Mouse (Mus musculus) layer of hippocampus, adult 9-11 months (tissue): ENCODE measurements around the gene Olfr714.
"Not testable (repeated sequence)": the region's sequence is repeated elsewhere in the genome, so short reads cannot be mapped to it uniquely, and the experiment has no call there.

Experiments
- DNase-seq: peaks from one replicate; pipeline ENCODE4 v3.0.0; 2022

Olfr714 gene

GRCm38 (mm10) chr7:107070681-107071080, at the start of gene Olfr714:
Olfr714 (plus strand) TSS chr7:107070981.
- DNase-seq = no peak

- no peak for DNase-seq
These were observed 39.9 kb upstream of the Olfr714 start, which contains the start of gene Olfr713 for GRCm38 (mm10) chr7:107030874-107031273. Olfr713 (plus strand) TSS chr7:107031174.

DNA sequence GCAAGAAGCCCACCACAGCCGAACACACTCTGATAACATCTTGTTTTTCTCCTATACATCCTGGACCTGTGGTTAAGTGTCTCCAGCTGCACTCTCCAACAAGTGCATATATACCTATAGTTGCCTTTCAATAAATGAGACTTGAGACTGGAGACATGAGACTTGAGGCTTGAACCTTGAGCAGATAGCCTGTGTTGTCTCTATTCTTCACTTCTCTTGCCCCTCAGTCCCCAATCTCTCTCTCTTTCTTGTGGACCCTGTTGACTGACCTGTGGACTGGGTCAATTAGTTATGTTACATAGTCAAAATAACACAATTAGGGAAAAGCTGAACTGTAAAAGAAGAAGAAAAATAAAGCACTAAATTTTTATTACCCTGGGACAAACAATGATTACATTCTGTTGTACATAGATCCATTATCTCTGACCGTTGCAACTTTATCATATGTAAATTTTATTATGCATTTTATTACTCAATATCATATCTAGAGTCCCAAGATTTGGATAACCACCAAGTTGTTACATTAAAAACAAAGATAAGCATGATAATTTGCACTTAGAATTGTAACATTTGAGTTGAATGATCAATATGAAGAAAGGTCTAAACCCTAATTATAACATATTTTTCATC, 30.7 kb upstream of the Olfr714 start:
- no peak for DNase-seq

DNA sequence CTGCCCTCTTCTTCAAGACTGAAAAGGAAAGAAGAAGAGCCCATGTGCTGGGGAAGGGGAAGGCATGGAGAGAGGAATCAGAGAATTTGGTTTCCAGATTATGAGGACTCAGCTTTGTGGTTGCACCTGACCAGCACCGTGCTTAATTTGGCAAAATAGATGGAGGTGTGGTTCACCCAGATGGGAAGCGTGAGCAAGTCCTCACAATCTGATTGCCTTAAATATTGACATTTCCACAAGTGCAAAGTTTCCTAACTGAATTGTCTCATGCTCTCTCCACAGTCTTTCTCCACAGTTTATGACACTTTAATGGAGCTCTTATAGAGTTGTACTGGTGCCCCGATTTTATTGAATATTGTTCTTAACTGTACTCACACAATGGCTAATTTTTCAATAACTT, 27.6 kb upstream of the Olfr714 start:
- no peak for DNase-seq

DNA sequence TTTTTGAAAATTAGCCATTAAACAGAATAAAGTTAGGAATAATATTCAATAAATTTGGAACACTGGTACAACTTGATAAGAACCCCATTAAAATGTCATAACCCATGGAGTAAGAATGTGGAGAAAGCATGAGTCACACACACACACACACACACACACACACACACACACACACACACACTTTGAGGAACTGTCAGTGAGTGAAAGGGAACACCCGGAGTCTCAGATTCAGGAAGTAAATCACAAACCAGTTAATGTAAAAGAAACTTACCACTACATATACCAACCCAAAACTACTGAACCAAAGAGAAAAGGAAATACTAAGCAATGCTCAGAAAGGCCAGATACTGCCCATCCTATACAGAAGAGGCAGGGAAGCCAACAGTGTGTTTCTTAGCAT, 26.4 kb upstream of the Olfr714 start:
- no peak for DNase-seq

DNA sequence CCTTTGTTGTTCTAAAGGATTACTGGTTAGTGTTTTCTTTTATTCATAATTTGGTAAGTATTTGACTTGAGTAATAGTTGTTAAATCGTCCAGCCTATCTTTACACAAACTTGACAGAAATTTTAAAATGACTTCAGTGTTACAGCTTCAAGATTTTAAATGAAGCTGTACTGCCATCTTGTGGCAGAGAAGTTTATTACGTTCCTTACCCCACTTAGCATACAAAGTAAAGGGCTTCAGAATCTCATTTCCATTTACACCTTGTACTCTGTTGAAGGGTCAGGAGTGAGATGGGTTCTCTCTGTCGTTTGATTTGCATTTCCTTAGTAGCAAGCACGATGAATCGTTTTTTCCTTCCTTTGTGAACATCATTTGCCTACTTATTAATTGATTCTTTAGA, 24.9 kb upstream of the Olfr714 start:
- DNase-seq = peak; percentile 4

GRCm38 (mm10) chr7:107047578-107047977, 23.2 kb upstream of the Olfr714 start:
- no peak for DNase-seq

GRCm38 (mm10) chr7:107092920-107093319, 22.1 kb downstream of the Olfr714 start, which contains the start of gene Olfr17:
Olfr17 (plus strand) TSS chr7:107093220.
- DNase-seq = no peak

DNA sequence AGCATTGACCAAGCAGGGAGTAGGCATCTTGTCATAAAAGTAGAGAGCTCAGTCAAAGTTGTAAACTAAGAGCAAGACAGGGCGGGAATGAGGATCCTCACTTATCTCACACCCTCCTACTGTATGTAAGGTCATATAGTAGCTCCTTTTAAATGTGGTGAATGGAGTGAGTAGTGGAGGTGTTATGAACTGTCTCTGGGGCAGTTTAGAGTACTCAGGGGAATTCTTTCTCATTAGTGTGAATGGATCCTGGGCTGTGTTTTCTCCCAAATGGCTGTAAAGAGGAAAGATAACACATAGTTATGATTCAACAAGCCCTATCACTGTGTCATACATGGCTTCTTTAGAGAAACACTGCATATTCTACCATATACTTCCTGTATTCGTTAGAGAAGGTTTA, 39.5 kb downstream of the Olfr714 start, which contains the start of gene Olfr715b:
TSS of gene Olfr715b (minus strand) at position 101 of the 400 bp plus-strand sequence.
- DNase-seq = not testable (repeated sequence)
